Mouse (Mus musculus) left cerebral cortex, postnatal 10 days (tissue): ENCODE results near the gene Pnpla1. TPM values are rescaled to one million over a fixed set of nuclear protein-coding genes. Genes with fewer than 3 reads are reported as not detected.

Source experiments
- DNase-seq, 2 experiments: peaks; one replicate each; pipeline ENCODE4 v3.0.0; 2021 to 2022; ENCODE audit warnings: low spot score in 2 of 2, mixed read lengths in 1 of 2; ENCODE audit errors: extremely low spot score in 1 of 2
- intact Hi-C: fragments of 180-260 bp; cut with DNase I; formaldehyde crosslinking; loops from one replicate; pipeline ENCODE4 v1.15.1; 2025
- total RNA-seq, 2 experiments: library from RNA; stranded (reverse); gene quantifications; 2 replicates each; pipeline ENCODE4 v1.2.3; 2021

The Pnpla1 gene
- total RNA-seq, 2 experiments from 2014 or later, result 0.53 to 0.60 TPM

GRCm38 (mm10) chr17:28874825-28875224, 16.6 kb downstream of the Pnpla1 start:
- intact Hi-C loops, result loop anchor here (5.0 kb wide), 1 partner anchor 48 kb away; no protein-coding TSS in a partner anchor
- peak in 1 of 2 experiments; percentile 58 for DNase-seq

DNA sequence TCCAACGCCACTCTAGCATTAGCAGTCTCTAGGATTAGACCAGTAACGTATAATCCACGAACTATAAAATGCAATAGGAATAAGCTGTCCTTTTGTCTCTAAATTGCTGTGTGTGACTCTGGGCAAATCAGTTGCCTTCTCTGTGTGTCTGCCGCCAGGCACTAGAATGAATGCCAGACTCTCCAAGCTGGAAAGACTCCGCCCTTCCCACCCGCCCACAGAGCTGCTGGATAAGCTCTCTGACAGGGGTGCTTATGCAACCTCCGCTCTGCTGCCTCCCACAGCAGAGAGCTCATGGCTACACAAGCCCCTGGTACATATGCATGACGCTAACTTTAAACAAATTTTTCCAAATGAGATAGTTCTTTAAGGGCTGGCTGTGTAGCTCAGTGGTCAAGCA, 17.1 kb downstream of the Pnpla1 start:
- intact Hi-C loops, result no loop called here
- DNase-seq, result peak; percentile 65 to 70

DNA sequence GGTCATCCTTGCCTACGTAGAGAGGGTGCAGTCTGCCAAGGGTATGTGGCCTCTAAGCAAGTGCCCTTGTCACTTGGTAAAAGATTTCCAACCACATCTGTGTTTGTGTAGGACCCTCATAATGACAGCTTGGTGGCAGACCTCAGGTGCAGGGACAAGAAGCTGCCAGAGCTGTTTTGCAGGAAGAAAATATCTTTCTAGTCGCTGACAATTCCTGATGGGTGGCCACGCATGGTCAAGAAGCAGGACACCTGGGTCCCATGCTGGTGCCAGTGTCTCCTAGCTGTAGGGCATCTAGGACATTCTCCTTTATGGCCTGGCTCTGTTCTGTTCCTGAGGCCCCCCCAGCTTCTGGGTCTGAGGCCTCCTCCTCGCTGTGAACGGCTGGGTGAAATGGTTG, 18.1 kb downstream of the Pnpla1 start:
- intact Hi-C loops, result no loop called here

DNA sequence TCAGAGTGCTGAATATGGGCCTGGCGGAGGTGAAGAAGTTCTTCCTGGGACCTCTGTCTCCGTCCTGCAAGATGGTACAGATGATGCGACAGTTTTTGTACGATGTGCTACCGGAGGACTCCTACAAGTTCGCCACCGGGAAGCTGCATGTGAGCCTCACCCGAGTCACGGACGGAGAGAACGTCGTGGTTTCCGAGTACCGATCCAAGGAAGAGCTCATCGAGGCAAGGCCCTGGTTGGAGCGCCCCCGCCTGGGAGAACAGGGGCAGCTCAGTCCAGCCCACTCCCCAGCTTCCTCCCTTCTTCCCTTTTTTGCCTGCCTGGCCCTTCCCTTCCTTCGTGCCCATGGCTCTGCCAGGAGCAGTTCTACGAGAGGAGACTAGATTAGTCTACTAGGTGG, 18.6 kb downstream of the Pnpla1 start:
- DNase-seq, result peak in 1 of 2 experiments; percentile 56
- intact Hi-C loops, result no loop called here

More for the DNA sequence above, 18.1 kb downstream of the Pnpla1 start:
- DNase-seq, result no peak

DNA sequence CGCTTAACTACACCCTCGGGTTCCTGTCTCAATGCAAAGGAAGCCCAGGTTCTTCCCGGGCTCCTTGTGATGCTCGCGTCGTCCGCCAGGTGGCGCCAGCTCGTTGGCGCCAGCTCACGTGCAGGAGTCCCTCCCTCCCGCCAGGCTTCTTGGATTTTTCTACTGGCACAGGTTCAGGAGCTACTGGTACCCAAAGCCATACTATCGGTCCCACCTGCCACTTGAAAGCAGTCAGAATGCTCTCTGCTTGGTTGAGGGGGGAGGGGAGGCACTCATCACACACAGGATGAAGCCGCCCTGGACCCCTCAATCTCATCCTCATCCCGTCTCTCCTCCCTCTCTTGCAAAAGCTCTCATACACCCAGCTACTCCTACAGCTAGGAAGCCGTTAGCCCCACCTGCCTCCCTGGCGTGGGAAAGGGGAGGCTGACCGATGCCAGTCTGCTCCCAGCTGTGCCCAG, 21.8 kb downstream of the Pnpla1 start:
- intact Hi-C loops, result loop anchor here (5.0 kb wide), 1 partner anchor 47 kb away; no protein-coding TSS in a partner anchor

GRCm38 (mm10) chr17:28882316-28882715, 24.1 kb downstream of the Pnpla1 start:
- intact Hi-C loops, result loop anchor here (5.0 kb wide), 1 partner anchor 45 kb away; no protein-coding TSS in a partner anchor
- DNase-seq, result peak in 1 of 2 experiments; percentile 83

More for the DNA sequence above, 21.8 kb downstream of the Pnpla1 start:
- DNase-seq, result peak; percentile 79 to 82

DNA sequence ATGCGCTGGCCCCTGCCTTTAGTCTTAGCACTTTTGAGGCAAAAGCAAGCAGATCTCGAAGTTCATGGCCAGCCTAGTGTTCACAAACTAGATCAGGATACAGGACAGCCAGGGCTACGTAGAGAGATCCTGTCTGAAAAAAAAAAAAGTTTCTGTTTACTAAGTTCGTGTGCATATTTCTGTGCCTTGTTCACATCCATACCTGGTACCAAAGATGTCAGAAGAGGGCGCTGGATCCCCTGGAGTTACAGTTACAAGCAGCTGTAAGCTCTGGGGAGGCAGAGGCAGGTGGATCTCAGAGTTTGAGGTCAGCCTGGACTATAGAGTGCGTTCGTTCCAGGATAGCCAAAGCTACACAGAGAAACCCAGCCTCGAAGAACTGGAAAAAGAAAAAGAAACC, 24.6 kb downstream of the Pnpla1 start:
- no peak for DNase-seq
- intact Hi-C loops, result loop anchor here (5.0 kb wide), 1 partner anchor 44 kb away; no protein-coding TSS in a partner anchor

DNA sequence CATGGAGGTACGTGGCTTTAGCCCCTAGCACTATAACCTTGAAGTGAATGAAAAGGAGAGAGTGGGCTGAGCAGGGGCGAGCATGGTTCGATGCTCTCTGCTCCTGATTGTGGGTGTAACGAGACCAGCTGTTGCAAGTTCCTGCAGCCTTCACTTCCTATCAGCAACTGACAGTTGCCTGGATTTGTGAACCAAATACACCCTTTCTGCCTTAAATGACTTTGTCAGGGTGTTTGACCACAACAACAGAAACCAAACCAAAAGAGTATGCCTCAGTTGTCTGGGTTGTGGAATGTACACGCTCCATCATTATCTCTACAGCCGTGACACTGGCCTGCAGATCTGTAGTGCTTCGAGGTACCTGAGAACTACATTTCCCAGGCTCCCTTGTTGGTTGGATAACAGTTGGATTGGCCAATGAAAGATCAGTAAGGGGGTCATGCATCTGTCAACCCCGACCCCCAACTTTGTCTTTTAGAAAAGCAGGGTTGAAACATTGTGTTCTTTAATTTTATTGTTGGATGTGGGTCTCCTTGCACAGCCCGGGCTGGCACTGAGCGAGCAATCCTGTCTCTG, 25.8 kb downstream of the Pnpla1 start:
- intact Hi-C loops, result loop anchor here (5.0 kb wide), 1 partner anchor 43 kb away; no protein-coding TSS in a partner anchor
- no peak for DNase-seq

DNA sequence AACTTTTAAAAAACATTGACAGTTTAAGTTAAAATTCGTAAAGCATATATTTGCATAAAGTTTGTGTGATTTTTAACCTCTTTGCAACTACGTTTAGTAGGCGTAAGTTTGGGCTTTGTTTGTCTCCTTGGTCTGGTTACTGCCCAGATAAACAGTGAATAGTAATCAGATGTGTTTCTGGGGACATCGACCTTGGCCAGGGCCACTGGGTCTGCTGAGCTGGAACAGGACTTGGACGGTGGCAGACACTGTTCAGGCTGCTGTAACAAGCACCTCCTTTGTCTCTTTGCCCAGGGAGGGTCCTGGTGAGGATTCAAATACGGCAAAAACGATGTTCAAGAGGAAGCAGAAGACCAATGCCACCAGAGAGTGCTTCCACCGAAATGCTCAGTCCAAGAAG, 27.0 kb downstream of the Pnpla1 start:
- no peak for DNase-seq
- intact Hi-C loops, result no loop called here

GRCm38 (mm10) chr17:28886266-28886665, 28.1 kb downstream of the Pnpla1 start:
- DNase-seq, result no peak
- intact Hi-C loops, result no loop called here

GRCm38 (mm10) chr17:28894050-28894767, 36.0 kb downstream of the Pnpla1 start:
- no peak for DNase-seq
- intact Hi-C loops, result no loop called here

- intact Hi-C loops, result no loop called here
- no peak for DNase-seq
These were observed 37.1 kb downstream of the Pnpla1 start for GRCm38 (mm10) chr17:28895217-28895875.

DNA sequence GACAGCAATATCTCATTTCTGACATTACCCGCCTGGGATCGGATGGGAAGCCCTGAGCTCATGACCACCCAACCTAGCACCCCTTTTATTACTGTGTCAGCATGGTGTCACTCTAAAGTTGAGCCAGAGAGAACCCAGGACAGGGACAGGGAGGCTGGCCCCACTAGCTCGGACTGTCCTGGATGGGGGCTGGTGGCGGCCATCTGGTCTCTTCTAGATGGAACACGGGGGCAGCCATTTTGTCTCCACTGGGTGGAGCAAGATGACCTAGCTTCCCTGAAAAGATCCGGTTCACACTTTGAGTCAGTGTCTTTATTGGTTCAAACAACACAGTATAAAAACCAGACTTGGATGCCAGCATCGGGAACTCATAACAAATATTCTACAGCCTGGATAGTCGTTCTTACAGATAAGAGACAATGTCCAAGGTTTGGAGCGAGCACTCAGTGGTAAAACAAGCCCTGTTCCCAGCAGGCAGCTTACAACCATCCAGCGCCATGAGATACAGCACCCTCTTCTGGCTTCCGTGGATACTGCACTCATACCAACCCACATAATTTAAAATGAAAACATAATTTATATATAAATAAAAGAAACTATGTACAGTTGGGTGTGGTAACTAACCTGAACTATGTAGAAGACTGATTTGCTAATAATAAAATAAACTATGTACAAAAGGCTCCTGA, 38.0 kb downstream of the Pnpla1 start:
- intact Hi-C loops, result no loop called here
- no peak for DNase-seq

DNA sequence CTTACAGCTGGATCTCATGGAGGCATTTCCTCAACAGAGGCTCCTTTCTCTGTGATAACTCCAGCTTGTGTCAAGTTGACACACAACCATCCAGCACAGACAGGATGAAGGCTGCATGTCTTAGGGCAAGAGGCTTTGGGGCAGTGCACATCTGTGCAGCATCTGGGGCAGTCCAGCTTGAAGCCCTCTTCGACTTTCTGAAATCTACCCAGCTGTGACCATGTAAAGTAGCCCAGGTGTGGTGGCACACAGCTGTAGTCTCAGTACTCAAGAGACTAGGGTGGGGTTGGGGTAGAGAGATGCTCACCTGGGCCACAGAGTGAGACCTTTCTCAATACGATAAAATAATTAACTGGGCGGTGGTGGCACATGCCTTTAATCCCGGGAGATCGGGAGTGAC, 39.6 kb downstream of the Pnpla1 start:
- intact Hi-C loops, result no loop called here
- DNase-seq, result no peak

GRCm38 (mm10) chr17:28898249-28898648, 40.0 kb downstream of the Pnpla1 start:
- intact Hi-C loops, result no loop called here

GRCm38 (mm10) chr17:28899427-28899826, 41.2 kb downstream of the Pnpla1 start:
- intact Hi-C loops, result no loop called here

More at GRCm38 (mm10) chr17:28898249-28898648, 40.0 kb downstream of the Pnpla1 start:
- no peak for DNase-seq

DNA sequence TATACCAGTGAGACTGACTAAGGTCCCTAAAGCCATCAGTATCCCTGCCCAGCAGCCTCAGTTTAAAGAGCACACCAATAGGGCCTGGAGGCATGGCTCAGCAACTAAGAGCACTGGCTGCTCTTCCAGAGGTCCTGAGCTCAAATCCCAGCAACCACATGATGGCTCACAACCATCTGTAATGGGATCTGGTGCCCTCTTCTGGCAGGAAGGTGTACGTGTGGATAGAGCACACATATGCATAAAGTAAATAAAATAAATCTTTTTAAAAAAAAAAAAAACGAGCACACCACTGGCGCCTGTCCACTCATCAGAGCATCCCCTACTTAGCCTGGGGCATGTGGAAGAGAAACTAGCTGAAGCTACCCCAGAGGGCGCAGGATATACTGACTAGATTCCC, 43.3 kb downstream of the Pnpla1 start:
- intact Hi-C loops, result no loop called here
- DNase-seq, result no peak

More at GRCm38 (mm10) chr17:28899427-28899826, 41.2 kb downstream of the Pnpla1 start:
- DNase-seq, result no peak

DNA sequence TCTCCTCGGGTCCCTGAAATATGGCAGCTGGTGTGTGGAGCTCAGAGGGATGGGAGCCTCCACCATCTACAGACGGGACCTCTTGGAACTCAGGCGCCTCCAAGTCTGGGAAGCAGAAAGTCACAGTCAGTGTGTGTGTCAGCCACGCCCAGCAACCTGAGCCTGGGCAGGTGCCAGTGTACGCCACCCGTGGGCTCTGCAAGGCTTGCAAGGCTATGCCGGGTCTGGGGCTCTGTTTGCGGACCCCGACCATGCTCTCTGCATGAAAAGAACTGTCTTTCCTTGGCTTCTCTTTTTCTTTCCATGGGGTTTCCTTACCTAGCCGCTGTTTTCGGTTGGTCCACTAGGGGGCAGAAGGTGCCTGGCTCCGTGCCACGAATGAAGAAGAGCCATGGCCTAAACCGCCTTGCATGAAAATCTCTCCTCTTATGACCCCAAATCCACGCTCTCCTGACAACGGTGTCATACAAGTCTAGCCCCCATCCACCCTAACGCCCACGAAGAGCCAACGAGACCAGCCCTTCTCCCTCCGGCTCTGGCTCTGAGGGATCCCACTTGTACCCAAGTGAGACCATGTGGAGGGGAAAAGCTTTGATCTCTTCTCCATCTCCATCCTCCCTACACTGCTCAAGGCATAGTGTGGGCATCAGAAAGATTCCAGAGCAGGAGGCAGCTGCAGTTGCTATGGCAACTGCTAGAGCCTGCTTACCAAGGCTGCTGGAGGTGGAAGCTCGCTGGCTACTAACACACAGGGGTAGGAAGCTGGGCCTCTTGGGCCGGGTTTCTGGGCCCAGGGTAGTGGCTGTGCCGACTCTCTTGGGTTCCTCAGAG, 46.5 kb downstream of the Pnpla1 start:
- DNase-seq, result peak; percentile 53 to 55

More for the DNA sequence above, 46.5 kb downstream of the Pnpla1 start:
- intact Hi-C loops, result no loop called here
